Mouse (Mus musculus): ENCODE measurements around the gene Pptc7. TPM values are rescaled to one million over a fixed set of nuclear protein-coding genes. Genes with fewer than 3 reads are reported as not detected.

The Pptc7 gene
- total RNA-seq, 2 experiments from 2014 or later: 39.8 to 41.1 TPM

DNA sequence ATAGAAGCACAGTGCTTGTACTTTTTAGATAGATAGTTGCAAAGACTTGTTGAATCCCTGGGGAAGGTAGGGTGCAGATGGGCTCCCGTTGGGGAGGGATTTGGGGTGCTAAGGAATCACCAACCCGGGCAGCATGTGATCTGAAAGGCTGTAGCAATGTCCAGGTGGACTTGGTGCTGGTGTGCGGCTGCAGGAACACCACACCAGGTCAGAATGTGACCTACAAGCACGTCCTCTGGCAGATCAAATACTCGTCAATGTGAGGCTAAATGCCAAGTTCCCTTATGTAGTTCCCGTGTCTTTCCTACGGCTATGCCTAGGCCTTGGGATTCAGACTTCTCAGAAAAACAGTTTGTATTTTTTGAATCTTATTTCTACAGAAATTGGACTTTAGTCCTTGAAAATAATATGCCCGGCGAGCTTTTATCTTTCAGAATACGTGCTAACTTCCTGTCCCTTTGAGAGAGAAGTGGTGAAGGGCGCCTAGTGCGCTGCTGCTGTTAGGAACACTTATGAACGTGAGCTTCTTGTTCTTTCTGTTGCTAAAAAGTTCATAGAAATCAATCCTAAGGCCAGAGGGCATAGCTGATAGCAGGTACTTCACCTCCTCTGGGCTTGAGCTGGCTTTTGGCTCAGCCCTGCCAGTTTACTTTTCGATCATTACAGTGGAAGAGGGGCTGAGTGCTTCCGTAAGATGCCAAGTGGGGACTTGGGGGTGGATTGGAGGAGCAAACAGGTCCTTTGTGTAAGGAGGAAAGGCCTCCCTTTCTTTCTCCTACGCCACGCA, 7.6 kb downstream of the Pptc7 start:
- no peak overlapping the region for H3K27ac ChIP-seq
- DNase-seq (ENCODE audit: low spot score in 2 of 2): no peak
- TF ChIP-seq CTCF (conservative IDR thresholded peaks at IDR 0.05): no peak
- no peak overlapping the region for H3K4me3 ChIP-seq

DNA sequence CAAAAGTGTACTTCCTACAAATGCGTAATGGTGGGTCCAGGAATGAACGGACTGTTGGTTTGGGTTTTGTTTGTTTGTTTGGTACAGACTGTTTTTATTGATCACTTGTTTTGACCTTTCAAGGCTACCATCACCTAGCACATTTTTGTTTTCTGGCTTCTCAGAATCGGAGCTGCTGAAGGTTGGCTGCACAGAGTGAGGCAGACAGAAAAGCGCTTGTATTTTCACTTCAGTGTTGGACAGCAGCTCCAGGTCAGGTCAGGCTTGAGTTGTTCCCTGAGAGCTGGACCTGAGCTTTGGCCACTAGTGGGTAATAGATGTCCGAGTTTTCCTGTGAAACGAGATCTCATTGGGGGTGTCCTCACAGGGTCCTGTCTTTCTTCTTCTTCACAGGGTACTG, 9.0 kb downstream of the Pptc7 start:
- H3K4me3 ChIP-seq: no peak overlapping the region
- TF ChIP-seq CTCF (conservative IDR thresholded peaks at IDR 0.05): no peak
- no peak for DNase-seq (ENCODE audit: low spot score in 2 of 2)
- no peak overlapping the region; the same call in 1 of the 2 replicates for H3K27ac ChIP-seq

DNA sequence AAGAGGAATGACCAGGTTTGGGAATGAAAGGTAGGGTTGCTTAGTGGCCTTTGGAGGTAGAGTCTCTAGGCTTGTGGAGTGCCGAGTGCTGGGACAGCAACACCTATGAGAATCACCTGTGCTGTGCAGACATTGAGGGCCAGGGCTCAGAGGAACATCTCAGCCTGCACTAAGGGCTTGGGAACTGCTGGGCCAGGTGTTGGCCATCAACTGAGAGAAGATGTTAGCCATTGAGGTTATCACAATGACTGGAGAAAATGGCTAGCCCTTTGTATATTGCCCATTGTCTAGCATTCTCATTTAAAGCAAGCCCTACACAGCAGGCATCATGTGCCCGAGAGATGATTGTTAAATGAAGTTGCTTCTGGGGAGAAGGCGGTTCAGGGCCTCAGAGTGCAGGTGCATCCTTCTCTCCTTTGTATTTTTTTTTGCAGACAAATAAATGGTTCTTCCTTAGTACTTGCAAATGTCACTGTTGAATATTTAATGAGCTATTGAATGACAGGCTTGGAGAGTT, 10.1 kb downstream of the Pptc7 start:
- H3K27ac ChIP-seq: peak overlapping the region; percentile 15; the same call in 1 of the 2 replicates
- no peak overlapping the region for H3K4me3 ChIP-seq
- TF ChIP-seq CTCF (conservative IDR thresholded peaks at IDR 0.05): no peak
- DNase-seq (ENCODE audit: low spot score in 2 of 2): no peak

DNA sequence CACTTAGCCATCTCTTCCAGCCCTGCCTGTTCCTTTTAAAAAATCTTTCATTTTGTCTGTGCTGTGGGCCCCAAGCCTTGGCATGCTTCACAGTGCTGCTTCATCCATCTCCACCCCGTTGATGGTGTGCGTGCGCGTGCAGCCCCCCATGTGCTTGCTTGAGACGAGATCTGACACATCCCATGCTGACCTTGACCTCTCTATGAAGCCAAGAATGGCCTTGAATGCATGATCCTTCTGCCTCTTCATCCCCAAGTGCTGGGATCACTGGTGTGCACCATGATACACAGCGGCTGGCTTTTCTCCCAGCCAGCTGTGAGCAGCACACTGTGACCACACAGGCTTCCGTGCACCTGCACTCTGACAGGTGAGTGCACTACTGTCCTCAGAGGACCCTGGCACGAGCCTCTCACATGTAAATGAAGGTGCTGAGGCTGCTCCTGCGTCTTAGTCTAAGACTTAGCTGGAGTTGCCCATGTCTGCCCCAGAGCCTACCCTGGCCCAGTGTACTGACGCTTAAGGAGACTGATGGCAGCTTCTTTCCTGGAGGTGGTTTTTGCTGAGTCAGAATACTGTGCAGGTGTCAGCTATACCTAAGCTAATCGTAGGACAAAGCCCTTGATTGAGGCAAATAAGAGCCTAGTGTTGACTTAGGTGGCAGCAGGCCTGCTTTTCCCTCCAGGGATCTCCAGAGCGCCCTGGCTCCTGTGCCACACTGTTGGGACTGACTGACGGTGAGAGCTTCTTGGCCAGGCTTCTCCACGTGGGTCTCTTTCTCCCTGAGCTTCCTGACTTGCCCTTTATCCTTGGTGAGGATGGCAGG, 11.2 kb downstream of the Pptc7 start:
- no peak for TF ChIP-seq CTCF (conservative IDR thresholded peaks at IDR 0.05)
- DNase-seq (ENCODE audit: low spot score in 2 of 2): no peak
- Histone ChIP-seq H3K4me3 (no peak overlapping the region), H3K27ac (no peak overlapping the region)

DNA sequence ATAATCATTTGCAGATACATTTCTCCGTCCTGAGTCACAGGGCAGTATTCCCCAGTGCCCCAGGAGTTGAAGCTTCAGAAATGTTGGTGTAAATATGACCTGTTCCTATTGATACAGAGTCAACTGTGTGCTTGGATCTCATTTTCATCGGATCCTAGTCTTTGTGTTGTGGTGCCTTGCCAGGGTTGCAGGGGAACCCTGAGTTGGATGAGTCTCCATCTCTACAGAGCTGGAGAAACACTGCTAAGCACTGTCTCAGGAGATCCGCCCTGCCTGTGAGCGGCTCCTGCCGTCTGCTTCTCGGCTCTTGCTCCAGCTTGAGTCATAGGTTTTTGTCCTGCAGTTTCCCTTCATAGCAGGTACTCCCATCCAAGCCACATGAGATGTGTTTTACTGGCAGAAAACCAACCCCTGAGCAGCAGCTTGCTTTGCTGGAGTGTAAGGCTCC, 15.9 kb downstream of the Pptc7 start:
- TF ChIP-seq CTCF (conservative IDR thresholded peaks at IDR 0.05): no peak
- peak overlapping the region; percentile 32; the same call in 1 of the 2 replicates for H3K27ac ChIP-seq
- H3K4me3 ChIP-seq: no peak overlapping the region
- DNase-seq (ENCODE audit: low spot score in 2 of 2): no peak

DNA sequence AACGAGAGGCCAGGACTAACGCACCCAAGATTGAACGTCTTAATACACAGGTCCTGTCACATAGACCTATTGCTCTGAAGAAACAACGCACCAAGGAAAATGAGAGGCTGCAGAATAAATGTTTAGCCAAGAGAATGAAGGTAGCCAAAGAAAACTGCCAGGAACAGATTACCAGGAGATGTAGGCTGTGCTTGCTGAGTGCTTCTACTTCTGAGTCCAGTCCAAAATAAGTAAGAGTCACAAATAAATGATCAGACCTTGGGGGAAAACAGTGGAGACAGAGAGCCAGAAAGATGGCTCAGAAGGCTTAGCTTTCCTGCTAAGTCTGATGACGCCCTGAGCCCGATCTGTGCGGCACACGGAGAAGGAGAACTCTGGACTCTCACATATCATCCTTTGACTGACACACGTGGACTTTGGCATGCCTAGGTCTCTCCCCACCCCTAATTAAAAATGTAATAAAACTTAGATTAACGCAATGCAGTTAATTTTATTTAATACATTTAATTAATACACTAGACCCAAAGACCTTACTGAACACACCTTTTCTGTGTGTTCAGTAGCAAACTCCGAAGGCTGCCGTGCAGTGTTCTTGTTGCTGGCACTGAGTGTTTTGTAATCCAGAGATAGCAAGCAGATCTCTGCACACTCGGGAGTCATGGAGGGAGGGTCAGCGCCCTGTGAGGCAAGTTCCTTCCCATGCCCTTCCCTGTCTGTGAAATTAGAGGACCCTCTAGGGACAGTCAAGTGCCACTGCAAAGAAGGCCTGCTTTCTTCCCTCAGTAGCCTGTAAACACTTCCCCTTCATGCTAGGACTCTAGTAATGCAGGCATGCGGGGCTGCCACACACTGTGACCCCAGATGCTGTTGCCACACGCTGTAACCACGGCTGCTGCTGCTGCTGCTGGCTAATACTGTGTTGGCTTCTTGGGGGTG, 18.9 kb downstream of the Pptc7 start:
- peak; percentile 51 for TF ChIP-seq CTCF (conservative IDR thresholded peaks at IDR 0.05)
- DNase-seq (ENCODE audit: low spot score in 2 of 2): no peak
- Histone ChIP-seq H3K27ac (peak overlapping the region; percentile 65; the same call in 1 of the 2 replicates), H3K4me3 (no peak overlapping the region)

DNA sequence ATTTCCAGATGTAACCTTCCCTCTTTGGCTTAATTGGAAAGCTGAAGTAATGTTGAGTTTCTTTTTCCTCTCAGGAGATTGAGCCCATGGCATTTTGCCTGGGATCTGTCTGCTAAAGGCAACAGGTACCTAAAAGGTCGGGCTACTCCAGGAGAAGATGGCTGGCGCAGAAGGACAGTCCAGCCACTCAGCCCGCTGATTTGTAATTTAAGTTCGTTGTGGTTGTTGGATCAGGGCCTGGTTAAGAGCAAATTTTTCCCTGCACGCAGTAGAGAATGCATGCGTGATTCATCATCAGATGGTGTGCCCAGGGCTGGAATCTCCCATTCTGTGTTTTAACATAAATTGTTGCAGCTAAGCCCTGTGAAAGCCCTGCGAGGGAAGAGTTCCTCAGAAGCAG, 19.8 kb downstream of the Pptc7 start:
- TF ChIP-seq CTCF (conservative IDR thresholded peaks at IDR 0.05): no peak
- no peak for DNase-seq (ENCODE audit: low spot score in 2 of 2)
- Histone ChIP-seq H3K4me3 (no peak overlapping the region), H3K27ac (peak overlapping the region; percentile 65; the same call in 1 of the 2 replicates)

DNA sequence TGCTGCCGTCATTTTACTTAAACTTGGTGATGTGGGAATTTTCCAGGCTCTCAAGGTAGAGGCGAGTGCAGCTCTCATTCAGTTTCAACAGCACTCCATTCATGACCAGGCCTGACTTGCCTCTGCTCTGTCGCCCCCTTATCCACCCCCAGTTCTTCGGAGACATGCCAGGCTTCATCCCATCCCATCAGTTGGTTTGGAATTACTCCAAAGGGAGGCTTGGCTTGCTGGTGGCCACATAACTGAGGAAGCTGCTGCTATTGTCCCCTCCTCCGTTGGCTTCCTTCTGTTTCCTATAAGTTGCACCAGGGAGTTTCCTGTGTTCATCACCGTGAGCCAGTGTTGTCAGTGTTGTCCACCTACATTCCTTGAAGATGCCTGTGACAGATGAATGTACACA, 20.4 kb downstream of the Pptc7 start:
- TF ChIP-seq CTCF (conservative IDR thresholded peaks at IDR 0.05): no peak
- Histone ChIP-seq H3K4me3 (no peak overlapping the region), H3K27ac (peak overlapping the region; percentile 65)
- DNase-seq (ENCODE audit: low spot score in 2 of 2): no peak

DNA sequence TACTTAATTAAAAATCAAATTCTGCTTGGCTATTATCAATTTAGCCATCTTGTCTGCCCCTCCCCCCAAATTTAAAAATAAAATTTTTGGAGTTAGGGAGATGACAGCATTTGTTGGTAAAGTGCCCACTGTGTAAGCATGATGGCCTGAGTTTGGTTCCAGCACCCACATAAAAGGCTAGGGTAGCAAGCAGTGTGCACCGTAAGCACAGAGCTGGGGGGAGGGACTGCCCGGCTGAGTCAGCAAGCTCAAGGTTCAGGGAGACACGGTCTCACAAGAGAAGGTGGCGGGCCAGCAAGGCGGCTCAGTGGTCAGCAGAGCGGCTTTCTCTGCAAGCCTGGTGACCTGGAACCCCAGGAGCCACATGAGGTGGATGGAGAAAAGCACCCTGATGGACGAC, 21.3 kb downstream of the Pptc7 start:
- no peak for TF ChIP-seq CTCF (conservative IDR thresholded peaks at IDR 0.05)
- Histone ChIP-seq H3K4me3 (no peak overlapping the region), H3K27ac (no peak overlapping the region)
- no peak for DNase-seq (ENCODE audit: low spot score in 2 of 2)

DNA sequence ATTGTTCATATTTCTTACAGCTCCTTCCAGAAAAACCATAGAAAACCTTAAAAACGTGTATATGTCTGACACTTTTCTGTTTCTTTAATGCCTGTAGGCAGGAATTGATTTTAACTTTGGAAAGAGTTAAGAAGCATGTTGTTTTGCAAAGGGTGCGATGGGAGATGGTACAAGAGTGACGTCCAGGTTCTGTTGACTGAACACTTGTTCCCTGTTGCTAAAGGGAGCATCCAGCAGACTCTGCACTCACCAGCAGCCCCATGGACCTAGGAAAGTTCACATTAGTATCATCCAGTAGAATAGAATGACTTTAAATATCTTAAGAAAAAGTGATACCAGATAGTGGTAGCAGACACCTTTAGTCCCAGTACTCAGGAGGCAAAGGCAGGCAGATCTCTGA, 22.4 kb downstream of the Pptc7 start:
- TF ChIP-seq CTCF (conservative IDR thresholded peaks at IDR 0.05): no peak
- no peak overlapping the region for H3K4me3 ChIP-seq
- H3K27ac ChIP-seq: no peak overlapping the region
- DNase-seq (ENCODE audit: low spot score in 2 of 2): no peak

DNA sequence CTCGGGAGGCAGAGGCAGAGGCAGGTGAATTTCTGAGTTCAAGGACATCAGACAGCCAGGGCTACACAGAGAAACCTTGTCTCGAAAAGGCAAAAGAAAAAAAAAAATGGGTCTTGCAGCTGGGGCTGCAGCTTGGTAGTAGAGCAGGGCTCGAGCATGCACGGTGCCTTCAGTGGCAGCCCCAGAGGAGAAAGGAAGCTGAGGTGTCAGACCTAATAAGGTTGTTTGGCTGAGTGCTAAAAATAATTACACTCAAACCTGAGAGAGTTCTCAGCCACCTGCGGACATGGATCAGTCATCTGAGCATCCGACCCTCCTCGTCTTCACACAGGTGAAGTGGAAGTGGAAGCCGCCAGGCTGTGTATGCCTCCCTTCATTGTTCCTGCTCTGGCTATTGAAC, 26.5 kb downstream of the Pptc7 start:
- no peak for TF ChIP-seq CTCF (conservative IDR thresholded peaks at IDR 0.05)
- Histone ChIP-seq H3K27ac (no peak overlapping the region), H3K4me3 (no peak overlapping the region)
- DNase-seq (ENCODE audit: low spot score in 2 of 2): no peak

DNA sequence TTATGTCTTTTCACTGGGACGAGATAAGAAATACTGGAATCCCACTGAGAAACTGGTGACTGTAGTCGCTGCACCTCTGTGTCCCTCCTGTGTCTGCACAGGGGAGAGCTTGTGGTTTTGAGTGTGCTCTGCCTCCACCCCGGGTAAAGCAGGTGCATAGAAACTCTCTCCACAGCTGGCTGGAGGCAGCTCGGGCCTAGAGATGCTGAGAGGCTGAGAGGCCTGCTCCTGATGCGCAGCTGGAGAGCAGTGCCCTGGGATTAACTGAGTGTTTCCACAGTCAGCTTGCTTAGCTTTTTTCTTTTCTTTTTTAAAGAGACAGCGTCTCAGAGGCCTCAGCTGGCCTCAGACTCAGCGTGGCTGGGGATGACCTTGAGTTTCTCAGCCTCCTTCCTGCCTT, 27.5 kb downstream of the Pptc7 start:
- no peak overlapping the region for H3K4me3 ChIP-seq
- peak overlapping the region; percentile 56; the same call in 1 of the 2 replicates for H3K27ac ChIP-seq
- no peak for TF ChIP-seq CTCF (conservative IDR thresholded peaks at IDR 0.05)
- DNase-seq (ENCODE audit: low spot score in 2 of 2): no peak
